Mouse (Mus musculus) stomach, embryonic 14.5 days (tissue): Measurements from ENCODE around the gene Abcc4. TPM values are rescaled to one million over a fixed set of nuclear protein-coding genes. Genes with fewer than 3 reads are reported as not detected.

Experiments used
- microRNA-seq: library from miRNA; unstranded; fragments of <30 nt; microRNA quantifications from one replicate; pipeline ENCODE4, GENCODE M21; 2016
- polyA plus RNA-seq: library from polyadenylated mRNA; unstranded; fragments of >200 nt; fragmentation: Nextera tagmentation; extraction: Ambion mirVana; gene quantifications from 2 replicates; pipeline ENCODE4 v1.2.1, GENCODE M21; 2014

Abcc4 gene
- polyA plus RNA-seq, 1 experiment from 2014 or later: 5.6 TPM

Small RNA genes within 50 kb of the gene (microRNA-seq; reads per million reads assigned to microRNA genes)
- gene Mir6391: not detected

Other genes starting within 250 kb of the Abcc4 start
- 14.2 and 20.4 TPM in 2 replicates for gene Cldn10, start 81.7 kb upstream of the Abcc4 start, polyA plus RNA-seq
- 26.8 and 27.3 TPM in 2 replicates for gene Dzip1, start 219.2 kb upstream of the Abcc4 start, polyA plus RNA-seq
- gene Dnajc3, start 231.8 kb upstream of the Abcc4 start, polyA plus RNA-seq: 35.7 and 43.9 TPM in 2 replicates